In genomic region chr5:143053132-143053972, GRCm38 (mm10) we compare ENCODE assay signal across 8 mouse cellular contexts. TPM values are rescaled to one million over a fixed set of nuclear protein-coding genes. Genes with fewer than 3 reads are reported as not detected.
A peak's percentile ranks its signal among the peaks of the same experiment; 100 is the strongest.
DNase-seq lines count a peak whose midpoint lies in the region; ATAC-seq lines count a peak whose summit lies in the region.

No protein-coding gene starts in this region.

- no peak for ATAC-seq in forebrain, embryonic 13.5 days
- 0 out of 2 replicates have a peak, but pooled peaks have one; percentile 27 for ATAC-seq in limb, embryonic 15.5 days (ENCODE audit: insufficient number of reproducible peaks, low FRiP score, low TSS enrichment, low read depth)

- H3K27ac ChIP-seq in forebrain, embryonic 13.5 days = peak overlapping the region; percentile 62
- H3K27ac ChIP-seq in limb, embryonic 15.5 days = peak overlapping the region; percentile 60

- 51% methylated on average over 5 of the region's 5 CpGs for WGBS in forebrain, embryonic 13.5 days
- WGBS in limb, embryonic 15.5 days = 62% methylated on average over 5 of the region's 5 CpGs

- H3K4me2 ChIP-seq in forebrain, embryonic 13.5 days = no peak overlapping the region
- H3K4me2 ChIP-seq in limb, embryonic 15.5 days = no peak overlapping the region

- DNase-seq in layer of hippocampus, adult 18-20 months (ENCODE audit: low spot score in 2 of 2) = peak; percentile 70 to 82
- DNase-seq in layer of hippocampus, adult 9-10 months (ENCODE audit: low spot score) = no peak
- peak; percentile 72 for DNase-seq in right cerebral cortex, adult 18-20 months
- no peak for DNase-seq in adrenal gland, adult 8-10 months
- no peak for DNase-seq in gastrocnemius, adult 18-20 months (ENCODE audit: low spot score)
- no peak for DNase-seq in spleen, postnatal 4 days (ENCODE audit: low spot score in 2 of 2)

- peak overlapping the region; percentile 39; the same call in 1 of the 2 replicates for H3K9ac ChIP-seq in forebrain, embryonic 13.5 days
- no peak overlapping the region for H3K9ac ChIP-seq in limb, embryonic 15.5 days

- no peak overlapping the region for H3K4me3 ChIP-seq in forebrain, embryonic 13.5 days
- no peak overlapping the region for H3K4me3 ChIP-seq in limb, embryonic 15.5 days

- H3K27me3 ChIP-seq in forebrain, embryonic 13.5 days = no peaks in the 10 kb centered on the region
- H3K27me3 ChIP-seq in limb, embryonic 15.5 days = no peaks in the 10 kb centered on the region

- peaks cover 40% of the 10 kb centered on the region for H3K4me1 ChIP-seq in forebrain, embryonic 13.5 days
- H3K4me1 ChIP-seq in limb, embryonic 15.5 days = peaks cover 28% of the 10 kb centered on the region

- H3K36me3 ChIP-seq in forebrain, embryonic 13.5 days (ENCODE audit: poor library complexity, severe bottlenecking) = peaks cover 30% of the 10 kb centered on the region
- H3K36me3 ChIP-seq in limb, embryonic 15.5 days = peaks cover 14% of the 10 kb centered on the region

- H3K9me3 ChIP-seq in forebrain, embryonic 13.5 days (replicated peaks) = no peaks in the 10 kb centered on the region
- H3K9me3 ChIP-seq in limb, embryonic 15.5 days = no peaks in the 10 kb centered on the region

RNA-seq across cellular contexts. Expression of gene Rnf216, which starts 59.4 kb away (rescaled TPM):
- 10 to 100 TPM; 48.2 to 49.3 TPM for total RNA-seq in layer of hippocampus, adult 18-20 months (2021)
- 36.7 and 38.4 TPM in 2 replicates for polyA plus RNA-seq in forebrain, embryonic 13.5 days (2015; fragmentation: Nextera tagmentation; extraction: Ambion mirVana)
- 40.4 and 41.8 TPM in 2 replicates for polyA plus RNA-seq in limb, embryonic 15.5 days (2015; fragmentation: Nextera tagmentation; extraction: Ambion mirVana)
- total RNA-seq in adrenal gland, adult 8-10 months (2022) = 10 to 100 TPM; 41.7 to 58.3 (median 53.6) TPM
- 10 to 100 TPM; 15.5 to 17.0 TPM for total RNA-seq in gastrocnemius, adult 18-20 months (2021)

Comparison
In these comparisons a context has a peak if more than half of its experiments do, and no peak if none do; other contexts are left out.
1. DNase-seq: peak in layer of hippocampus, adult 18-20 months (2 of 2) and right cerebral cortex, adult 18-20 months (single experiment); none in layer of hippocampus, adult 9-10 months (single experiment), adrenal gland, adult 8-10 months (single experiment), gastrocnemius, adult 18-20 months (single experiment) and spleen, postnatal 4 days (0 of 2).